Mouse (Mus musculus): Measurements from ENCODE around the gene Sema4d. TPM values are rescaled to one million over a fixed set of nuclear protein-coding genes. Genes with fewer than 3 reads are reported as not detected.
"Not testable (repeated sequence)": the region's sequence is repeated elsewhere in the genome, so short reads cannot be mapped to it uniquely, and the experiment has no call there.

Sema4d gene
- 10 to 100 TPM; 69.8 to 77.5 TPM for total RNA-seq (2021)

GRCm38 (mm10) chr13:51793425-51793891 is at the start of gene Sema4d:
TSS of gene Sema4d (minus strand) at chr13:51793747.
- DNase-seq: peak; percentile 40 to 45
- intact Hi-C loops (cut with DNase I): loop anchor here (2.0 to 5.0 kb wide), 2 partner anchors 21 to 61 kb away; no protein-coding TSS in a partner anchor

GRCm38 (mm10) chr13:51843298-51843697 is 49.8 kb upstream of the Sema4d start:
- intact Hi-C loops (cut with DNase I): loop anchor here (5.0 kb wide), 1 partner anchor 689 kb away; the partner anchor contains the start of gene Diras2
- DNase-seq: no peak

- DNase-seq: peak in 1 of 2 experiments; percentile 27
- intact Hi-C loops (cut with DNase I): loop anchor here (5.0 kb wide), 1 partner anchor 690 kb away; the partner anchor contains the start of gene Diras2
Observed at GRCm38 (mm10) chr13:51842773-51843172, 49.2 kb upstream of the Sema4d start.

GRCm38 (mm10) chr13:51842191-51842590 is 48.6 kb upstream of the Sema4d start:
- DNase-seq: no peak
- intact Hi-C loops (cut with DNase I): loop anchor here (5.0 kb wide), 1 partner anchor 690 kb away; the partner anchor contains the start of gene Diras2

GRCm38 (mm10) chr13:51841541-51842115 is 48.1 kb upstream of the Sema4d start:
- intact Hi-C loops (cut with DNase I): loop anchor here (5.0 kb wide), 1 partner anchor 691 kb away; the partner anchor contains the start of gene Diras2
- DNase-seq: no peak

- intact Hi-C loops (cut with DNase I): loop anchor here (5.0 kb wide), 1 partner anchor 692 kb away; the partner anchor contains the start of gene Diras2
- DNase-seq: no peak
Observed at GRCm38 (mm10) chr13:51840702-51841101, 47.2 kb upstream of the Sema4d start.

GRCm38 (mm10) chr13:51839250-51840026 is 45.9 kb upstream of the Sema4d start:
- intact Hi-C loops (cut with DNase I): loop anchor here (1.0 to 10.0 kb wide), 4 partner anchors 384 to 789 kb away; partner anchors contain the start of gene Diras2
- no peak for DNase-seq

- DNase-seq: no peak
- intact Hi-C loops (cut with DNase I): loop anchor here (10.0 kb wide), 1 partner anchor 727 kb away; no protein-coding TSS in a partner anchor
Observed at GRCm38 (mm10) chr13:51837402-51837801, 43.9 kb upstream of the Sema4d start.

GRCm38 (mm10) chr13:51835208-51835607 is 41.7 kb upstream of the Sema4d start:
- DNase-seq: not testable (repeated sequence)
- intact Hi-C loops (cut with DNase I): loop anchor here (10.0 kb wide), 1 partner anchor 730 kb away; no protein-coding TSS in a partner anchor

- intact Hi-C loops (cut with DNase I): loop anchor here (5.0 to 10.0 kb wide), 2 partner anchors 518 to 730 kb away; no protein-coding TSS in a partner anchor
- no peak for DNase-seq
Observed at GRCm38 (mm10) chr13:51834520-51834919, 41.0 kb upstream of the Sema4d start.

- DNase-seq: not testable (repeated sequence)
- intact Hi-C loops (cut with DNase I): loop anchor here (5.0 to 10.0 kb wide), 2 partner anchors 518 to 731 kb away; no protein-coding TSS in a partner anchor
Observed at GRCm38 (mm10) chr13:51834024-51834423, 40.5 kb upstream of the Sema4d start.

GRCm38 (mm10) chr13:51833611-51834010 is 40.1 kb upstream of the Sema4d start:
- intact Hi-C loops (cut with DNase I): loop anchor here (5.0 to 10.0 kb wide), 2 partner anchors 519 to 731 kb away; no protein-coding TSS in a partner anchor
- DNase-seq: no peak

GRCm38 (mm10) chr13:51832491-51832890 is 38.9 kb upstream of the Sema4d start:
- no peak for DNase-seq
- intact Hi-C loops (cut with DNase I): loop anchor here (5.0 to 10.0 kb wide), 2 partner anchors 520 to 732 kb away; no protein-coding TSS in a partner anchor

- intact Hi-C loops (cut with DNase I): loop anchor here (5.0 to 10.0 kb wide), 2 partner anchors 521 to 734 kb away; no protein-coding TSS in a partner anchor
- peak in 1 of 2 experiments; percentile 51 for DNase-seq
Observed at GRCm38 (mm10) chr13:51830744-51831450, 37.4 kb upstream of the Sema4d start.

GRCm38 (mm10) chr13:51823822-51824495 is 30.4 kb upstream of the Sema4d start:
- intact Hi-C loops (cut with DNase I): no loop called here
- no peak for DNase-seq

- intact Hi-C loops (cut with DNase I): no loop called here
- DNase-seq: no peak
Observed at GRCm38 (mm10) chr13:51821988-51822387, 28.4 kb upstream of the Sema4d start.

GRCm38 (mm10) chr13:51819351-51819750 is 25.8 kb upstream of the Sema4d start:
- intact Hi-C loops (cut with DNase I): loop anchor here (5.0 kb wide), 1 partner anchor 167 kb away; the partner anchor contains the start of gene Secisbp2

GRCm38 (mm10) chr13:51818944-51819326 is 25.4 kb upstream of the Sema4d start:
- no peak for DNase-seq
- intact Hi-C loops (cut with DNase I): loop anchor here (5.0 kb wide), 1 partner anchor 167 kb away; the partner anchor contains the start of gene Secisbp2

More at GRCm38 (mm10) chr13:51819351-51819750, 25.8 kb upstream of the Sema4d start:
- no peak for DNase-seq

Data from heart, postnatal 36 days (tissue).